Mouse (Mus musculus) heart, postnatal 36 days (tissue): ENCODE results near the gene Nr4a1. TPM values are rescaled to one million over a fixed set of nuclear protein-coding genes. Genes with fewer than 3 reads are reported as not detected.

Experiments
- DNase-seq, 2 experiments: peaks; one replicate each; pipeline ENCODE4 v3.0.0; 2021 to 2022
- intact Hi-C: fragments of 180-260 bp; cut with DNase I; formaldehyde crosslinking; loops from one replicate; pipeline ENCODE4 v1.15.1; 2025
- total RNA-seq, 2 experiments: library from RNA; stranded (reverse); gene quantifications; 2 replicates each; pipeline ENCODE4 v1.2.3; 2021

Gene Nr4a1
- total RNA-seq, 2 experiments from 2014 or later, result 5.2 to 98.5 TPM

GRCm38 (mm10) chr15:101279430-101279999 is 25.4 kb downstream of the Nr4a1 start:
- DNase-seq, result no peak
- intact Hi-C loops, result no loop called here

DNA sequence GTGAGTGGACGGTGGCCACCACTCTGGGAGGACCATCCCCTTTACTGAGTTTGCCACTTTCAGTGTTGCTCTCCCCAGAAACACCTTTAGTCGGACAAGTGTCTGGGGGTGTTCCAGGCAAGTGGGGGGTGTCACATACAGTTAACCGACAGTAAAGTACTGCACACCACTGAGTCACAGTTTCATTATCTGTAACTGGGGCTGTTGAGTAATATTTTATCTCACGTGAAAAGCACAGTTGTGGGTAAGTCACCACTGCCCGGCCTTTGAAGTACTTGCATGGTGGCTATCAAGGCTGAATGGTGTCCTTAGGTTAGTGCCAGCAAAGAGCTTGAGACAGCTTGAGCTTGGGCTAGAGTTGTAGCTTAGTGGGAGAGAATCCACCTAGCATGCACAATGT is 28.4 kb downstream of the Nr4a1 start:
- intact Hi-C loops, result no loop called here
- no peak for DNase-seq

GRCm38 (mm10) chr15:101283183-101283910 is 29.3 kb downstream of the Nr4a1 start:
- DNase-seq, result peak; percentile 67 to 73
- intact Hi-C loops, result loop anchor here (1.0 kb wide), 2 partner anchors 42 to 59 kb away; partner anchors contain the start of gene Grasp

- intact Hi-C loops, result loop anchor here (1.0 kb wide), 3 partner anchors 31 to 60 kb away; partner anchors contain the start of gene Grasp
- DNase-seq, result peak; percentile 91 to 94
Observed at GRCm38 (mm10) chr15:101283911-101284750, 30.1 kb downstream of the Nr4a1 start, which contains the start of gene Atg101. Atg101 (plus strand) TSS chr15:101284272.

GRCm38 (mm10) chr15:101286129-101286770 is 32.2 kb downstream of the Nr4a1 start:
- intact Hi-C loops, result no loop called here

GRCm38 (mm10) chr15:101287361-101287760 is 33.3 kb downstream of the Nr4a1 start:
- no peak for DNase-seq

More at GRCm38 (mm10) chr15:101286129-101286770, 32.2 kb downstream of the Nr4a1 start:
- DNase-seq, result no peak

GRCm38 (mm10) chr15:101290354-101290753 is 36.3 kb downstream of the Nr4a1 start:
- DNase-seq, result no peak
- intact Hi-C loops, result no loop called here

More at GRCm38 (mm10) chr15:101287361-101287760, 33.3 kb downstream of the Nr4a1 start:
- intact Hi-C loops, result no loop called here

GRCm38 (mm10) chr15:101292012-101292411 is 37.9 kb downstream of the Nr4a1 start:
- intact Hi-C loops, result no loop called here
- DNase-seq, result no peak

DNA sequence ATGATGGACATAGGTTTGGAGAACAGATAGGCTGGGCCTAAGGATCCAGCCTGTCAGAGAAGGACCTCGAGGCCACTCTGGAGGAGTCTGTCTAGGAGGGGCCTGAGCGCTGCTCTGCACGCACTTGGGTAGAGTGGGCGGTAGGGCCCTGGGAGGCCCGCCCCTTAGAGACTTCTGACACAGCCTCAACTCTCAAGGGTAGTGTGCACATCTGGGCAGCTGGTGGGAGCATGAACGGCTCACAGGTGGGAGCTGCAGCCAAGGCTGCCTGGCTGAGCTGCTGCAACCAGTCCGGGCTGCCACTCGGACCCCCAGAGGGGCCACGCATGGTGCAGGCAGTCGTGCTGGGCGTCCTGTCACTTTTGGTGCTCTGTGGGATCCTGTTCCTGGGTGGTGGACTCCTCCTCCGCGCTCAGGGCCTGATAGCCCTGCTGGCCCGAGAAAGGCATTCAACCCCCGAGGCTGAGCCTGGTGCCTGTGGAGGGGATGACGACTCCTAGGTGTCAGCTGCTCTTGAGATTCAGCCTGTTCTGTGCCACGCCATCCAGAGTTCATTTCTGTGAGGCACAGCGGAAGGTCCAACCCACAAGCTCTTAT is 39.1 kb downstream of the Nr4a1 start, which contains the start of gene 6030408B16Rik:
6030408B16Rik (plus strand) TSS at position 188 of the 597 bp plus-strand sequence.
- DNase-seq, result no peak
- intact Hi-C loops, result no loop called here

DNA sequence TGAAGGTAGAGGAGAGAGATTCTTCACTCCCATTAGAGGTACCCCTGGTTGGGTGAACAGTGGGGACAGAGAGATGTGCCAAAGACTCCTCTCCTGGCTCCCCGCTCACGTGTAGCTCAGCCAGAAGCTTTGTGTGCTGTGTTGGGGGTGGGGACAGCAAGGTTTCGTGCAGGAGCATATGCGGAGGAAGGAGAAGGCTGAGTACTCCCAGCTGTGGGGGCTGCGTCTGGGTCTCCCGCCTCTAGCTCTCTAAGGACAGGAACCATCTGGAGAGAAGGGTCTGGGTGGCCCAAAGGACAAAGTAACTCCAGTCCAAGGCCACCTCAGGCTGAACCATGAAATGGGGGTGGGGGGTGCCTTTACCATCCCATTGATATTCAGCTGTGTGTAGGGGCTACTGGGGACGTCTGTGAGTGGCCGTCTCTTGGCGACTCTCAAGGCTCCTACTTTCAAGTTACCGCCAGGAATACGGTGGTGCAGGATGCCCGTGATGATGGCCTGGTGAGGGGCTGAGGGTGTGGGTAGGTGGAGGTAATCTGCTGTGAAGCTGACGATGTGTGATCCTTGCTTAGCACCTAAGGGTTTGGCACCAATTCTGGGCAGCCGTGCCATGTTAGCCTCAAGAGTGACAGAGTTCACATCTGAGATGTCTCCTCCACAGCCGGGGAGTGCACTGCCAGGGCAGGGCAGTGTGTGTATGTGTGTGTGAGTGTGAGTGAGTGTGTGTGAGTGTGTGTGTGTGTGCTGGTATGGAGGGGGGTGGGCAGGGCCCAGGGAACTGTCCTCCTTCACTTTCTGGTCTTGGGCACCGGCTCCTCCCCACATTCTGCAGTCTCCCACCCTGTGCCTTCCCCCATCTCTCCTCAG is 40.2 kb downstream of the Nr4a1 start:
- no peak for DNase-seq
- intact Hi-C loops, result no loop called here

GRCm38 (mm10) chr15:101295106-101295505 is 41.0 kb downstream of the Nr4a1 start:
- intact Hi-C loops, result no loop called here
- DNase-seq, result peak; percentile 40 to 52

GRCm38 (mm10) chr15:101295616-101296015 is 41.5 kb downstream of the Nr4a1 start:
- intact Hi-C loops, result no loop called here
- peak in 1 of 2 experiments; percentile 9 for DNase-seq

GRCm38 (mm10) chr15:101296091-101296490 is 42.0 kb downstream of the Nr4a1 start:
- peak; percentile 27 to 29 for DNase-seq
- intact Hi-C loops, result no loop called here

GRCm38 (mm10) chr15:101297988-101298387 is 43.9 kb downstream of the Nr4a1 start:
- no peak for DNase-seq
- intact Hi-C loops, result no loop called here

DNA sequence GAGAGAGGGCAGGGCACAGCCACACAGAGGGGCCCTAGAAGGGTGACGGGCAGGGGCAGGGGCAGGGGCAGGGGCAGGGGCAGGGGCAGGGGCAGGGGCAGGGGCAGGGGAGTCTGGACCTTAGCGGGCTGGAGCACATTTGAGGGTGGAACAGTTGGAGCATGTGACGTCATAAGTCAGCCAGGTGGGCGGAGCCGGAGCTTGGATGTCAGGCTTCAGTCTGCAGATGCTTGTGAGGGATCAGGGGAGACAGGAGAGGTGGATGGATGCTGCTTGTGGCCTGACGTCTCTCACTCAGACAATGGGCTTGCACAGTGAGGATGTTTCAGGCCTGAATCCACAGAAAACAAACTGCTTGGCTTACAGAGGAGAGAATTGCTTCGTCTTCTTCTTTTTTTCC is 44.5 kb downstream of the Nr4a1 start:
- no peak for DNase-seq
- intact Hi-C loops, result no loop called here

DNA sequence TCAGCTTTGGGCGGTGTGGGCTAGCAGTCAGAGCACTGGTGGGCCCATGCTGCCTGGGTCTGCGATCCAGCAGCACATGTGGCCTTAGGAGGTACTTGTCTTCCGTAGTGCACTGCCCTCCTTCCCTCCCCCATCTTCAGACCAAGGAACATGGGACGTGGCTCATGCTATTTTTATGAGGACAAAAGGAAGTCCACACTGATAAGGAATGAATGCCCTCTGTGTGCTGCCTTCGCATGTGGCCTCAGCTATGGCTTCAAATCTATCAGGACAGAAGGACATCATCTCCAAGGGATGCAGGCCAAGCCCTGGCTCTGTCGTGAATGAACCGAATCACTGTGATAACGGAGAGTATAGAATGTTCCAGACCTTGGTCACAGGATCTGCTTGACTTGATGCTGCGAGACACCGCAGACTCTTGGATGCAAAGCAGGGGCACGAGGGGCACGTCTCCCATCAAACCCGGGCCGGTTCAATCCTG is 45.5 kb downstream of the Nr4a1 start:
- DNase-seq, result peak in 1 of 2 experiments; percentile 23
- intact Hi-C loops, result no loop called here

- intact Hi-C loops, result no loop called here
- DNase-seq, result no peak
Observed at GRCm38 (mm10) chr15:101300128-101300527, 46.1 kb downstream of the Nr4a1 start.

DNA sequence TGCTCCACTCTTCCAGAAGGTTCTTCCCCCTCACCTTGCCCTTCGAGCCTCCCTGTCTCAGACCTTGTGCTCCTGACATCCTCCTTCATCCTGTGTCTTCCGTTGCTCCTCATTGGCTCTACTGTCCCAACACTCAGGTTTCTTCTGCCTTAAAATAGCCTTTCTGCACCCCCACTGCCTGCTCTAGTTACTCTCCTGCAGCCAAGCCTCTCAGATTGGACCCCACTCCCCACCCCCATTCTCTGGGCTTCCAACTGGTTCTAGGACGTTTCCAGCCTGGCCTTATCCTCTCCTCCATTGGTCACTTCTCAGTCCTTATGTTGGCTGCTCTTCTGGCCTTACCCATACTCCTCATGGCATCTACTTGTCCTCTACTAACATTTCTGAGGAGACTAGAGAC is 48.1 kb downstream of the Nr4a1 start:
- no peak for DNase-seq
- intact Hi-C loops, result no loop called here

- DNase-seq, result no peak
- intact Hi-C loops, result no loop called here
Observed at GRCm38 (mm10) chr15:101303830-101304229, 49.8 kb downstream of the Nr4a1 start.
